Mouse (Mus musculus) spleen, adult 2 months (tissue): ENCODE results near the gene Plekhh2.

Source experiments
- CTCF ChIP-seq: fragments of 200-500 bp; IDR thresholded peaks from 2 replicates; pipeline ENCODE4 v1.5.1; 2011; ENCODE audit warnings: mild to moderate bottlenecking, inconsistent platforms; ENCODE audit not compliant: insufficient read depth, insufficient read length, insufficient replicate concordance; ENCODE audit errors: extremely low read depth
- POLR2A ChIP-seq: fragments of 200-500 bp; IDR thresholded peaks from 2 replicates; pipeline ENCODE4 v1.6.1; 2011; ENCODE audit warnings: low read depth, low read length, inconsistent platforms

- no peak for TF ChIP-seq CTCF
- no peak for TF ChIP-seq POLR2A
Observed at GRCm38 (mm10) chr17:84591431-84592150, 79.9 kb downstream of the Plekhh2 start.
